8 mouse cellular contexts compared by ENCODE assay signal in genomic region chr7:75848776-75849670, GRCm38 (mm10). TPM values are rescaled to one million over a fixed set of nuclear protein-coding genes. Genes with fewer than 3 reads are reported as not detected.
DNase-seq lines count a peak whose midpoint lies in the region; ATAC-seq and TF ChIP-seq lines count a peak whose summit lies in the region.

No protein-coding gene starts in this region.

- no peaks in the 10 kb centered on the region for H3K27me3 ChIP-seq in E14TG2a.4 (ENCODE audit: insufficient read depth, low read length)
- no peaks in the 10 kb centered on the region for H3K27me3 ChIP-seq in embryonic facial prominence, embryonic 14.5 days (replicated peaks; ENCODE audit: control insufficient read depth, insufficient read depth, low read length)
- H3K27me3 ChIP-seq in limb, embryonic 11.5 days (ENCODE audit: control insufficient read depth, insufficient read depth, low read length), result no peaks in the 10 kb centered on the region
- H3K27me3 ChIP-seq in midbrain, embryonic 11.5 days (ENCODE audit: control insufficient read depth, insufficient read depth, low read length), result no peaks in the 10 kb centered on the region
- H3K27me3 ChIP-seq in stomach, postnatal 0 days (ENCODE audit: control insufficient read depth, insufficient read depth, low read length), result no peaks in the 10 kb centered on the region

- H3K36me3 ChIP-seq in E14TG2a.4 (ENCODE audit: insufficient read depth, low read length), result peaks cover 16% of the 10 kb centered on the region
- H3K36me3 ChIP-seq in embryonic facial prominence, embryonic 14.5 days (ENCODE audit: control insufficient read depth, insufficient read depth, low read length), result no peaks in the 10 kb centered on the region
- H3K36me3 ChIP-seq in limb, embryonic 11.5 days (ENCODE audit: control insufficient read depth, insufficient read depth, low read length), result peaks cover 3% of the 10 kb centered on the region; the same call in 1 of the 2 replicates
- peaks cover 2% of the 10 kb centered on the region; the same call in 1 of the 2 replicates for H3K36me3 ChIP-seq in midbrain, embryonic 11.5 days (ENCODE audit: control insufficient read depth, insufficient read depth, low read length)
- no peaks in the 10 kb centered on the region for H3K36me3 ChIP-seq in stomach, postnatal 0 days (ENCODE audit: control insufficient read depth, insufficient read depth, low read length)

- peak; percentile 32 for DNase-seq in 416B (ENCODE audit: low read depth)
- DNase-seq in embryonic facial prominence, embryonic 14.5 days (ENCODE audit: low spot score), result no peak
- DNase-seq in heart, postnatal 4 days, result peak; percentile 34
- DNase-seq in limb, embryonic 11.5 days (ENCODE audit: low spot score), result peak; percentile 55
- DNase-seq in midbrain, embryonic 11.5 days (ENCODE audit: low spot score, missing footprints), result peak; percentile 95
- DNase-seq in stomach, postnatal 0 days (ENCODE audit: low spot score), result peak; percentile 33

- TF ChIP-seq CTCF in E14TG2a.4 (conservative IDR thresholded peaks at IDR 0.05; ENCODE audit: low read length), result no peak
- TF ChIP-seq CTCF in stomach, postnatal 0 days (IDR thresholded peaks at IDR 0.05; ENCODE audit: low read depth), result no peak

- peak overlapping the region; percentile 94 for H3K9ac ChIP-seq in embryonic facial prominence, embryonic 14.5 days (ENCODE audit: low read depth, low read length)
- H3K9ac ChIP-seq in limb, embryonic 11.5 days (ENCODE audit: low read length), result peak overlapping the region; percentile 91
- peak overlapping the region; percentile 81 for H3K9ac ChIP-seq in midbrain, embryonic 11.5 days (ENCODE audit: low read length)
- H3K9ac ChIP-seq in stomach, postnatal 0 days (ENCODE audit: low read length), result peak overlapping the region; percentile 91

- WGBS in embryonic facial prominence, embryonic 14.5 days, result 1% methylated on average over 24 of the region's 25 CpGs
- WGBS in limb, embryonic 11.5 days, result 1% methylated on average over 25 of the region's 25 CpGs
- 2% methylated on average over 25 of the region's 25 CpGs for WGBS in midbrain, embryonic 11.5 days
- 1% methylated on average over 25 of the region's 25 CpGs for WGBS in stomach, postnatal 0 days

- TF ChIP-seq EP300 in stomach, postnatal 0 days (optimal IDR thresholded peaks at IDR 0.05), result no peak

- ATAC-seq in embryonic facial prominence, embryonic 14.5 days (ENCODE audit: low read depth), result 0 out of 2 replicates have a peak, but pooled peaks have one; percentile 2
- ATAC-seq in limb, embryonic 11.5 days (ENCODE audit: insufficient number of reproducible peaks, low FRiP score, low TSS enrichment, low read depth), result peak; percentile 42
- ATAC-seq in midbrain, embryonic 11.5 days (ENCODE audit: low FRiP score), result peak; percentile 59
- no peak for ATAC-seq in stomach, postnatal 0 days (ENCODE audit: low FRiP score, low TSS enrichment)
- no peak for ATAC-seq in megakaryocyte-erythroid progenitor cell, adult 5-6 weeks (replicated peaks; ENCODE audit: low FRiP score, low TSS enrichment, poor library complexity, severe bottlenecking)

- H3K4me2 ChIP-seq in embryonic facial prominence, embryonic 14.5 days (ENCODE audit: low read depth, low read length), result peak overlapping the region; percentile 93
- H3K4me2 ChIP-seq in limb, embryonic 11.5 days (ENCODE audit: low read depth, severe bottlenecking), result peak overlapping the region; percentile 88
- peak overlapping the region; percentile 86 for H3K4me2 ChIP-seq in midbrain, embryonic 11.5 days
- H3K4me2 ChIP-seq in stomach, postnatal 0 days (replicated peaks; ENCODE audit: low read depth), result peak overlapping the region; percentile 85

- H3K27ac ChIP-seq in embryonic facial prominence, embryonic 14.5 days (replicated peaks; ENCODE audit: low read depth, low read length), result peak overlapping the region; percentile 93
- peak overlapping the region; percentile 79 for H3K27ac ChIP-seq in limb, embryonic 11.5 days (replicated peaks; ENCODE audit: low read depth, low read length)
- H3K27ac ChIP-seq in midbrain, embryonic 11.5 days (ENCODE audit: low read depth, low read length), result peak overlapping the region; percentile 37
- peak overlapping the region; percentile 91 for H3K27ac ChIP-seq in stomach, postnatal 0 days (replicated peaks)

- 0 out of 2 replicates have a peak, but pooled peaks cover 7% of the 10 kb centered on the region for H3K9me3 ChIP-seq in E14TG2a.4 (ENCODE audit: low read length)
- no peaks in the 10 kb centered on the region for H3K9me3 ChIP-seq in embryonic facial prominence, embryonic 14.5 days (ENCODE audit: control insufficient read depth, low read length)
- H3K9me3 ChIP-seq in limb, embryonic 11.5 days (ENCODE audit: control insufficient read depth, low read length), result no peaks in the 10 kb centered on the region
- no peaks in the 10 kb centered on the region for H3K9me3 ChIP-seq in midbrain, embryonic 11.5 days (ENCODE audit: control insufficient read depth, low read length)
- H3K9me3 ChIP-seq in stomach, postnatal 0 days (ENCODE audit: control insufficient read depth, low read length), result no peaks in the 10 kb centered on the region

- H3K4me3 ChIP-seq in E14TG2a.4 (replicated peaks; ENCODE audit: low read length), result peak overlapping the region; percentile 92
- H3K4me3 ChIP-seq in embryonic facial prominence, embryonic 14.5 days (ENCODE audit: low read depth, low read length), result peak overlapping the region; percentile 85
- peak overlapping the region; percentile 85 for H3K4me3 ChIP-seq in limb, embryonic 11.5 days (ENCODE audit: low read depth, low read length)
- H3K4me3 ChIP-seq in midbrain, embryonic 11.5 days (ENCODE audit: low read depth, low read length), result peak overlapping the region; percentile 65
- H3K4me3 ChIP-seq in stomach, postnatal 0 days (ENCODE audit: low read depth, low read length), result peak overlapping the region; percentile 86

- peaks cover 28% of the 10 kb centered on the region for H3K4me1 ChIP-seq in E14TG2a.4 (replicated peaks; ENCODE audit: low read depth, low read length)
- peaks cover 20% of the 10 kb centered on the region for H3K4me1 ChIP-seq in embryonic facial prominence, embryonic 14.5 days (ENCODE audit: control insufficient read depth, insufficient read depth, low read length)
- peaks cover 4% of the 10 kb centered on the region for H3K4me1 ChIP-seq in limb, embryonic 11.5 days (ENCODE audit: control insufficient read depth, insufficient read depth, low read length)
- peaks cover 31% of the 10 kb centered on the region for H3K4me1 ChIP-seq in midbrain, embryonic 11.5 days (ENCODE audit: control insufficient read depth, insufficient read depth, low read length)
- H3K4me1 ChIP-seq in stomach, postnatal 0 days (replicated peaks; ENCODE audit: control insufficient read depth, insufficient read depth), result peaks cover 7% of the 10 kb centered on the region

RNA-seq across cellular contexts. Expression of gene Klhl25, which starts 0.9 kb away (rescaled TPM):
- polyA plus RNA-seq in embryonic facial prominence, embryonic 14.5 days (2014; fragmentation: Nextera tagmentation; extraction: Ambion mirVana), result 17.3 and 20.1 TPM in 2 replicates
- total RNA-seq in heart, postnatal 4 days (2021), result 10 to 100 TPM in 1 of 2 experiments, 1 to 10 TPM in 1; 9.6 to 12.2 TPM
- polyA plus RNA-seq in limb, embryonic 11.5 days (2014; fragmentation: Nextera tagmentation; extraction: Ambion mirVana), result 21.7 and 22.3 TPM in 2 replicates
- 17.7 and 21.2 TPM in 2 replicates for polyA plus RNA-seq in midbrain, embryonic 11.5 days (2014; fragmentation: Nextera tagmentation; extraction: Ambion mirVana)
- 8.0 and 8.2 TPM in 2 replicates for polyA plus RNA-seq in stomach, postnatal 0 days (2015; fragmentation: Nextera tagmentation; extraction: Ambion mirVana)
- total RNA-seq in megakaryocyte-erythroid progenitor cell, adult 5-6 weeks (2014; fragmentation: Nextera tagmentation), result 4.5 and 5.9 TPM in 2 replicates
- total RNA-seq in megakaryocyte-erythroid progenitor cell, adult 5-6 weeks (2017), result 4.0 and 4.3 TPM in 2 replicates

Comparison
In these comparisons a context has a peak if more than half of its experiments do, and no peak if none do; other contexts are left out.
1. ATAC-seq: peak in embryonic facial prominence, embryonic 14.5 days (single experiment), limb, embryonic 11.5 days (single experiment) and midbrain, embryonic 11.5 days (single experiment); none in stomach, postnatal 0 days (single experiment) and megakaryocyte-erythroid progenitor cell, adult 5-6 weeks (single experiment).
2. H3K27ac ChIP-seq: peak in every context shown above with its lines; median percentile 93 in embryonic facial prominence, embryonic 14.5 days; 91 in stomach, postnatal 0 days; 79 in limb, embryonic 11.5 days; 37 in midbrain, embryonic 11.5 days.
3. Peak in every context shown above with its lines, with median percentiles within 50 percentile points of each other: H3K4me3 ChIP-seq, H3K4me2 ChIP-seq and H3K9ac ChIP-seq.